In the genomic region with DNA sequence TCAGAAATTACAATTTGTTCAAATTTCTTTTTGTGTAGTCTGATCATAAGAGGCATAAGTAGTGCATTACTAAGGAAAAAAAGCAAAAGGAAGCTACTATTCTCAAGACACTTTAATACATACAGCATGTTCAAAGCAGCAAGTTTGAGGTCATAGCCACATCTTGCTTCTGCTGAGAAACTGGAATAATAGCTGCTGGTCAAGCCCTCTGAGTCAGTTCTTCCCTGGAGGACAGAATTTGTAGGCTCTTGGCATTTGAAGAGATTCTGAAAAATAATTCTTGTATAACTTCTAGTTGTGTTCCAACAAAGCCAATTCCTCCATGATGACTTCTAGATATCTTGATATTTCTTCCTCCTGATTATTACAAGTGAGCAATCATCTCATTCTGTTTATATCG, we compare ENCODE assay signal across 10 mouse cellular contexts.
"Had no signal": no experiment of that assay in that cellular context is flagged by ENCODE, and none has a peak within 500 bp of the region (broad histone marks: within the 10 kb centered on the region; RNA-seq: fewer than 3 reads in every experiment).

No protein-coding gene starts in this region.

- DNase-seq: lung, adult 18-20 months; lung, embryonic 14.5 days; lung, postnatal 10 days; lung, postnatal 4 days; midbrain, embryonic 14.5 days; retina, postnatal 1 day; right cerebral cortex, adult 18-20 months; thymus, adult 2 months; thymus, postnatal 25 days; thymus, postnatal 4 days had no signal
